Mouse (Mus musculus): ENCODE measurements around the gene Hnrnpll.

DNA sequence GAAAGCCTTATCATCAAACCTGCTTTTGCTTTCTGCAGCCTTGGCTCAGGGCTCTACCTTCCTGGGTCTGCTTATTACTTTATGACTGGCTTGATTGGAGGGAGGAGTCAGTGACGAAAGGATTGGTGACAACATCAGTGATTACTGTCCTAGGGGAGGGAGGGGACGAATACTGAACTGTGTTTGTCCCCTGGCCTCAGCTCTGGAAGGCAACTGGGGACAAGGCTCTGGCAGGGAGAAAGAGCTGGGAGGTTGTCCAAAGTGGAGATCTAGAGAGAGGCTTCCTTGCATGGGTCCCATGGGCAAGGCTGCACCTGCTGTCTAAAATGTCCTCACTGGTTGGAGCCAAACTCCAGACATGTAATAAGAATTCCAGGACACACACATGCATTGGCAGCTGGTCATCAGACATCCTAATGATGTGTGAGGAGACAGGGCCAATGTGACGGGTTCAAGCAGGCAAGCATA, 59.7 kb downstream of the Hnrnpll start:
- TF ChIP-seq CTCF (IDR thresholded peaks at IDR 0.05; ENCODE audit: control insufficient read depth, insufficient read depth, insufficient read length) = no peak
- TF ChIP-seq MAX (IDR thresholded peaks at IDR 0.05) = no peak
- no peak for TF ChIP-seq CEBPB (IDR thresholded peaks at IDR 0.05; ENCODE audit: low read depth)
- no peak for TF ChIP-seq FOSL1 (IDR thresholded peaks at IDR 0.05; ENCODE audit: insufficient read depth, low read length, poor library complexity, severe bottlenecking)

Measured in C2C12 (cell line).